Mouse (Mus musculus): ENCODE data around the gene Ank2. TPM values are rescaled to one million over a fixed set of nuclear protein-coding genes. Genes with fewer than 3 reads are reported as not detected.
"Not testable (repeated sequence)": the region's sequence is repeated elsewhere in the genome, so short reads cannot be mapped to it uniquely, and the experiment has no call there.

Ank2 gene
- polyA plus RNA-seq, 1 experiment from 2014 or later, result 27.6 TPM

DNA sequence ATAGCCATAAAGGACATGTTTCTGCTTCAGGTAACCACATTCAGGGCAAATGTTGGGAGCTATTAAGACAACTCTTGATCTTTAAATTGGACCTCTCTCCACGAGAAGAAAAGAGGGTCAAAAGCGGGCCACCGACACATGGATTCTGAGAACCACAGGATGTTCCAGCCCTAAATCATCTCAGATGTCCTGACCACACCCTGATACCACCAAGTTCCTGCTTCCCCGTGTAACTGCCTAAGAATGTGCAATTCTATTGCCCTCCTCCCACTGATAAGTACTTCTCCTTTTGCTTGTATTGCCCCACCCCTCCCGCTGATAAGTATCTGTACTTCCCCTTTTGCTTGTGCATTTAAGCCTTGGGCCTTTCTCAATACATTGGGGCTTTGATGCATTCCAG lies 18.8 kb downstream of the Ank2 start:
- H3K4me2 ChIP-seq; H3K9me3 ChIP-seq; ATAC-seq (ENCODE audit: insufficient number of reproducible peaks, insufficient read depth, low FRiP score, low TSS enrichment, low read depth); H3K36me3 ChIP-seq; H3K4me3 ChIP-seq (replicated peaks); H3K27ac ChIP-seq; H3K4me1 ChIP-seq (replicated peaks); H3K27me3 ChIP-seq; H3K9ac ChIP-seq (replicated peaks): not testable (repeated sequence)
- 67% methylated on average over 5 of the region's 5 CpGs for WGBS

DNA sequence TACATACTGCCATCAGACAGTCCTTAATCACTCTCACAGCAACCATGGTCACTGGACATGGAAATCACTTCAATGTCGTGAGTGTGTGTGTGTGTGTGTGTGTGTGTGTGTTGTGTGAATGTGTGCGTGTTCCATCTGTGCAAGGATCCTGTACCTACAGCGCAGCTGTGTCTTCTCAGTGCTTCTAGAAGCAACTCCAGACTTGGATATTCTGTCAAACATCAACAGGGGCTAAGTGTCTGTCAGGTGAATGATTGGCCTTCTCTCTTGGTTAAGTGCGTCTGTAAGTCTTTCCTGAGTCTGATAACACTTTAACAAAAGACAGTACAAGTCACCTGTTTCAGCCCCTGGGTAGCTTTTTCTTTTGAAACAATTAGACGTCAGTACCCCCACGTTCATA lies 25.0 kb downstream of the Ank2 start:
- Histone ChIP-seq H3K9ac (replicated peaks) (no peak overlapping the region), H3K4me2 (no peak overlapping the region), H3K36me3 (no peaks in the 10 kb centered on the region), H3K4me1 (replicated peaks) (no peaks in the 10 kb centered on the region), H3K27me3 (no peaks in the 10 kb centered on the region), H3K9me3 (no peaks in the 10 kb centered on the region), H3K27ac (no peak overlapping the region), H3K4me3 (replicated peaks) (no peak overlapping the region)
- WGBS, result 86% methylated on average over 6 of the region's 6 CpGs
- ATAC-seq (ENCODE audit: insufficient number of reproducible peaks, insufficient read depth, low FRiP score, low TSS enrichment, low read depth), result no peak

DNA sequence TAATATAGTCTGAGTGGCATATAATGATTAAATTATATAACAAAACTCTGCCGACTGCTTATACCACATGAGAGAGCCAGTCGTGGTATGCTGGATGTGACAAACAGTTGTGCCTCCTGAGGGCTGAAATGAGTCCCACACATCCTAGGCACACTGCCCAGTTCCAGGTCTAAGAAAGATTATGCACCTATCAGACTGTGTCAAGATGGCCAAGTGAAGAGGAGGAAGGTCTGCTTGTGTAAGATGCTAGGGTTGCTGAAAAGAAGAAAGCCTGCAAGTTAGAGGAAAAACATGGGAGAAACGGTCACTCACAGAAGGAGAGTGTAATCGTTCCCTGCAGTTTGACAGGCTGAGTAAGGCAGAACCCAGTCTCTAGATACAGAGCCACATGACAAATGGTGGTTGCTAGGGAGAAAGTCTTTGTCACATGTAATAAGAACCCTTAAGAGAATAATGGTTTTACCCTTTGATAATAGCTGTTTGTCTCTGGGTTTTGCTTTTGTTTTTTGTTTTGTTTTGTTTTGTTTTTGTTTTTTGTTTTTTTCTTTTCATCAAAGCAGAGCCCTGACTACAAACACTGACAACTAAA lies 29.9 kb downstream of the Ank2 start:
- Histone ChIP-seq H3K4me3 (replicated peaks) (no peak overlapping the region), H3K9ac (replicated peaks) (no peak overlapping the region), H3K9me3 (no peaks in the 10 kb centered on the region), H3K36me3 (no peaks in the 10 kb centered on the region), H3K27ac (no peak overlapping the region), H3K4me2 (no peak overlapping the region), H3K27me3 (no peaks in the 10 kb centered on the region), H3K4me1 (replicated peaks) (no peaks in the 10 kb centered on the region)
- 66% methylated on average over 4 of the region's 4 CpGs for WGBS
- no peak for ATAC-seq (ENCODE audit: insufficient number of reproducible peaks, insufficient read depth, low FRiP score, low TSS enrichment, low read depth)

DNA sequence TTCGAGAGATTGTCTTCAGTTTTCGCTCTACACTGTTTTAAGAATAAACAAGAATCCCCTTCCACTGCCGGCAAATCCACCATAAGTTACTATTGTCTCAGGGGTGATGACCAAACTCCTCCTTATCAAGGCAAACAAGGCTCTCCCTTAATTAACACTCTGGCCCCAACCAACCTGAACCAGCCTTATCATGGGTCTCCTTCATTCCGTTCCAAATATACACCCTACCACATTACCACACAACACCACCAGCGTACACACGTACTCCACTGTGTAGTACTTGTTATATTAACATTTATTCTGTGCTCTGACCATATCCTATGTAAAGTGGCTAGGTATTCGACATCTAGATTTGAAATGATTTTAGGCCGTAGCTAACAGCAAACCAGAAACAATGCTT lies 30.6 kb downstream of the Ank2 start:
- no peak for ATAC-seq (ENCODE audit: insufficient number of reproducible peaks, insufficient read depth, low FRiP score, low TSS enrichment, low read depth)
- peaks cover 6% of the 10 kb centered on the region; the same call in 1 of the 2 replicates for H3K27me3 ChIP-seq
- WGBS, result 87% methylated on average over 8 of the region's 8 CpGs

DNA sequence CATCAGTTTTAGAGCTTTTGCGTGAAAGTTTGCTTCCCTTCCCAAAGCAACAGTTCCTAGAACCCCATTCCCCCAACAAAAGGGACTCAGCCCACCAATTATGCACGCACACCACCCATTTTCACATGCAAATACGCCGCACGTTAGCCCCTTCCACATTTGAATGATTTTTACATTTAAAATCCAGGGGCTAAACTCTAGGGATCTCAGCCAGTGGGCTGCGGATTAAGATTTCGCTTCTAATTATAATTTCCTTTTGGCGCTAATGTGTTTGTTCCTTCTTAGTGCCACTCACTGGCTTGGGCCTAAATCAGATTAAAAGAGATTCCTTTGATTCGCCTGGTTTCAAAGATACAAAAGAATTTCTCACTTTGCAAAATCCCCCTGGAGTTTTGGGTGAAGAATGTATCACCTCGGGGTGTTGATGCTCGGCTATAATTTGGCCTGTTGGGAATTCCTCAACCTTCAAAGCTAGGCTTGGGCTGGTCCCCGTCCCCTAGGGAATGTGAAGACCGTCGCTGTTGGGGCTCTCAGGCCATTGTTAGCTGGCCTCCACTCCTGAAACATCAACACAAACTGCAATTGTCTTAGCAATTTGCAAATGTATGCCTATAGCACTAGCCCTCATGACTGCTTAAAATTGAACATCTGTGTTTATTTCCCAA lies 35.2 kb downstream of the Ank2 start:
- Histone ChIP-seq H3K9me3 (no peaks in the 10 kb centered on the region), H3K4me2 (no peak overlapping the region), H3K27ac (no peak overlapping the region), H3K4me3 (replicated peaks) (no peak overlapping the region), H3K4me1 (replicated peaks) (no peaks in the 10 kb centered on the region), H3K9ac (replicated peaks) (no peak overlapping the region), H3K36me3 (no peaks in the 10 kb centered on the region), H3K27me3 (peaks cover 21% of the 10 kb centered on the region)
- no peak for ATAC-seq (ENCODE audit: insufficient number of reproducible peaks, insufficient read depth, low FRiP score, low TSS enrichment, low read depth)
- WGBS, result 34% methylated on average over 14 of the region's 14 CpGs

More for the DNA sequence above, 30.6 kb downstream of the Ank2 start:
- Histone ChIP-seq H3K27ac (no peak overlapping the region), H3K4me2 (no peak overlapping the region), H3K9ac (replicated peaks) (no peak overlapping the region), H3K4me3 (replicated peaks) (no peak overlapping the region), H3K4me1 (replicated peaks) (no peaks in the 10 kb centered on the region), H3K36me3 (no peaks in the 10 kb centered on the region), H3K9me3 (no peaks in the 10 kb centered on the region)

DNA sequence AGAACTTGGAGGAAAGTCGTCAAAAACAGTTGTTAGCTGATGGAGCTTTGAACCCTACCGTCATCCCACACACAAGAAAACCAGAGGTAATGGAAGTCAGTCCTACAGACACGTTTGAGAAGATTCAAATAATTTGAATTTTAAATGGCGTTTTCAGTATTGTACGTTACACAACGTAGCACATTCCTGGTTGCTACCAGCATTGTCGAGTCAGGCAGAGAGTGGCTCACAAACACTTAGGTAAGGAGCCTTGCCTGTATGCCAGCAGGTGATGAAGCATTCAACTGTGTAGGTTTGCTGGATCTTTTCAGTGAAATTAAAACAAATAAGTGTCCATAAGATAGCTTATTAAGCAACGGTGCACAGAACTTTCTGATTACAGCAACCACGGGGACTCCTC lies 36.0 kb downstream of the Ank2 start:
- ATAC-seq (ENCODE audit: insufficient number of reproducible peaks, insufficient read depth, low FRiP score, low TSS enrichment, low read depth), result no peak
- Histone ChIP-seq H3K27ac (no peak overlapping the region), H3K9ac (replicated peaks) (no peak overlapping the region), H3K27me3 (peaks cover 26% of the 10 kb centered on the region), H3K36me3 (no peaks in the 10 kb centered on the region), H3K4me2 (no peak overlapping the region), H3K4me1 (replicated peaks) (no peaks in the 10 kb centered on the region), H3K9me3 (no peaks in the 10 kb centered on the region), H3K4me3 (replicated peaks) (no peak overlapping the region)
- WGBS, result 35% methylated on average over 9 of the region's 9 CpGs

DNA sequence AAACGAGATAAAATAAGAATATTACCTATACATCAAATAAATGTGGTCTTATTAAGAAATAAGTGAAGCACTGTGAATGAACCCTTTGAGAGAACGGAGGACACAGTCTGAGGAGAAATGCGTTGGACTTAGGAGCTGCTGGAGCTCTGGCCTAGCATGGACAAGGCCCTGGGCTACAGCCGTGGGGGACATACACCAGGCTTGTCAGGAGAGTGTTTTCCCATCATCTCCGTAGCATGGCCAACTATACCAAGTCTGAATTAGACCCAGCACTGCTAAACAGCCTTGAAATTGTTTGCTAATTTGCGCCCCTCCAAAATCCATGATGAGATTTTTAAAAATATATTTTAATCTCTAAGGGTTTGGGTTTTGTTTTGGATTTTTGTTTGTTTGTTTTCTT lies 36.7 kb downstream of the Ank2 start:
- ATAC-seq (ENCODE audit: insufficient number of reproducible peaks, insufficient read depth, low FRiP score, low TSS enrichment, low read depth), result no peak
- no peak overlapping the region for H3K4me2 ChIP-seq
- H3K36me3 ChIP-seq, result no peaks in the 10 kb centered on the region
- no peaks in the 10 kb centered on the region for H3K9me3 ChIP-seq
- no peak overlapping the region for H3K27ac ChIP-seq
- H3K27me3 ChIP-seq, result peaks cover 26% of the 10 kb centered on the region
- no peak overlapping the region for H3K9ac ChIP-seq (replicated peaks)
- no peaks in the 10 kb centered on the region for H3K4me1 ChIP-seq (replicated peaks)
- WGBS, result 70% methylated on average over 6 of the region's 6 CpGs
- H3K4me3 ChIP-seq (replicated peaks), result no peak overlapping the region

DNA sequence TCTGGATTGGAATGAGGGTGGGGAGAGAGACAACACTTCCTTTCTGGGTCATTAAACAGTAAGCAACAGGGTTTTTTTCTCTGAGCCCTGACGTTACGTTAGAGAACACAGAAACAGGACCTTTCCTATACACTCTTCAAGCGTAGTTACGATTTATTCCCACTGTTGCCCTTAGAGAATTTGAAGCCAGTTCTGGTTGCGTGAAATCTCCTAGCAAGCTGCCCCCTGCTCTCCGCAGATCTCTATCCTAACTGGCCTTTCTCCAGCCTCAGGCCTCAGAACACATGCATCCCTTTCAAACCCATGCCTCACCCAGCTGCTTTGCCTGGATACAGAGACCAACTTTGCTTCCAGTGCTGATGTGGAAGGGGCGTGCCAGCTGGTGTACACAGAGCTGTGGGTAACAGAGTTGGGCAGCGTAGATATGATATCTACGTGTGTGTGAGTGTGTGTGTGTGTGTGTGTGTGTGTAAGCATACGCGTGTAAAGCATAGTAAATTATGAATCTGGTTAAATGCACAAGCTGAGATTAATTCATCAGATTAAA lies 38.2 kb downstream of the Ank2 start:
- peaks cover 26% of the 10 kb centered on the region for H3K27me3 ChIP-seq
- no peaks in the 10 kb centered on the region for H3K4me1 ChIP-seq (replicated peaks)
- no peak overlapping the region for H3K9ac ChIP-seq (replicated peaks)
- H3K27ac ChIP-seq, result no peak overlapping the region
- ATAC-seq (ENCODE audit: insufficient number of reproducible peaks, insufficient read depth, low FRiP score, low TSS enrichment, low read depth), result no peak
- H3K4me2 ChIP-seq, result no peak overlapping the region
- no peaks in the 10 kb centered on the region for H3K36me3 ChIP-seq
- WGBS, result 62% methylated on average over 11 of the region's 11 CpGs
- H3K9me3 ChIP-seq, result no peaks in the 10 kb centered on the region
- H3K4me3 ChIP-seq (replicated peaks), result no peak overlapping the region

DNA sequence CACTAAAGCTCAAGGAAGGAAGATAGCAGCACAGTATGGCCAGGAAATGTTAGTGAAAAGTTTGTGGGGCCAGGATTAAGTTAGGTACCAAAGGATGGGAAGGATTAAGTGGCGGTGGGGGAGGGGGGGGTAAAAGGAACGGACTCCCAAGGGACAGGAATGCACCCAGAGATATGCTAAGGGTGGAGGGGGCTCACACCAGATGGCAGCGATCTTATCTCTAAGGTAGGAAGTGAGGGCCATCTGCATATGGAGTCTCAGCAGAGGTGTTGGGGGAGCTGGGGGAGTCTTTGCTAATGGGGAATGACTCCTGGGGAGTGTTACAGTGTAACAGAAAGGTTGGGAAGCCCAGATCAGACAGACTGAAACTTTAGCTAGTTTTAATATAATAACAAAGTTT lies 39.3 kb downstream of the Ank2 start:
- Histone ChIP-seq H3K27ac (no peak overlapping the region), H3K4me1 (replicated peaks) (no peaks in the 10 kb centered on the region), H3K36me3 (no peaks in the 10 kb centered on the region), H3K9me3 (no peaks in the 10 kb centered on the region), H3K4me3 (replicated peaks) (no peak overlapping the region), H3K4me2 (no peak overlapping the region), H3K27me3 (peaks cover 26% of the 10 kb centered on the region), H3K9ac (replicated peaks) (no peak overlapping the region)
- WGBS, result 16% methylated on average over 3 of the region's 3 CpGs
- ATAC-seq (ENCODE audit: insufficient number of reproducible peaks, insufficient read depth, low FRiP score, low TSS enrichment, low read depth), result no peak

DNA sequence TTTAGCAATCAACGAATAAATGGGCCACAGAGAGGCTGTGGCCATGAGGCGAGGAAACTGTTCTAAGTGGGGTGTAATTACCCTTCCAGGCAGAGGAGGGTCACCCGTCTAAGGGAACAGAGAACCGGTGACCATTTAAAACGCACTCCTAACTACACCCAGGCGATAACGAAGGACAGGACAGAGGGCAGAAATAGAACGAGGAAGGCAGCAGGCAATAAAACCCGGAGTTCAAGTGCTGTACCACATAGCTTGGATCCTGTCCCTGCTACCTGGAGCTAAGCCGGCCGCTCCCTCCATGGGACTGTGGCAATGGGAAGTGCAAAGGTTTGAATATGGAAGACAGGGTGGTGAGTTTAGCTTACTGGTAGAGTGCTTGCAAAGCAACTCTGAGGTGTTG lies 40.2 kb downstream of the Ank2 start:
- Histone ChIP-seq H3K27ac (no peak overlapping the region), H3K4me2 (no peak overlapping the region), H3K9ac (replicated peaks) (no peak overlapping the region), H3K27me3 (peaks cover 23% of the 10 kb centered on the region), H3K4me3 (replicated peaks) (no peak overlapping the region), H3K36me3 (no peaks in the 10 kb centered on the region), H3K9me3 (no peaks in the 10 kb centered on the region), H3K4me1 (replicated peaks) (no peaks in the 10 kb centered on the region)
- no peak for ATAC-seq (ENCODE audit: insufficient number of reproducible peaks, insufficient read depth, low FRiP score, low TSS enrichment, low read depth)
- 17% methylated on average over 11 of the region's 11 CpGs for WGBS

DNA sequence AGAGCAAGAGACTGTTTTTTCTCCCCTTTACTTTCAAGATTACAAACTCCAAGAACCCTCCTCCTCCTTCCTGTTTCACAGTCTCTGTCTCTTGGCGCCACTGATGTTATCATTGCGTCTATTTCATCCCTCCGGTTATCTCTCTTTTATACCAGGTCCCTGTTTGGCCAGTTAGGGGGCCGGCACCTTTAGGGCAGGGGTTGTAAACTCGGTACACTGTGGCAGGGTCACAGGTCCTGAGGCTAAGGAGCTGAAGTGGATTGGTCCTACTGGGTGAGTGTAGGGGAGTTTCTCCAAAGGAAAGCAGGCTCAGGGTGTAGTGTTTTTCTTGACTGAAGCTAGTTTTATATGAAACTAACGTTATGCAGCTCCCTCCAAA lies 40.7 kb downstream of the Ank2 start:
- H3K36me3 ChIP-seq, result no peaks in the 10 kb centered on the region
- H3K27ac ChIP-seq, result no peak overlapping the region
- no peaks in the 10 kb centered on the region for H3K4me1 ChIP-seq (replicated peaks)
- H3K4me3 ChIP-seq (replicated peaks), result no peak overlapping the region
- no peak overlapping the region for H3K4me2 ChIP-seq
- H3K9me3 ChIP-seq, result no peaks in the 10 kb centered on the region
- H3K27me3 ChIP-seq, result peaks cover 20% of the 10 kb centered on the region
- WGBS, result 17% methylated on average over 6 of the region's 6 CpGs
- no peak for ATAC-seq (ENCODE audit: insufficient number of reproducible peaks, insufficient read depth, low FRiP score, low TSS enrichment, low read depth)
- H3K9ac ChIP-seq (replicated peaks), result no peak overlapping the region
